Mouse (Mus musculus) kidney, postnatal 36 days (tissue): Measurements from ENCODE around the gene Mast1.
A peak's percentile ranks its signal among the peaks of the same experiment; 100 is the strongest.

Source experiments
- DNase-seq, 2 experiments: peaks; one replicate each; pipeline ENCODE4 v3.0.0; 2021 to 2022; ENCODE audit warnings: mixed read lengths in 2 of 2

Mast1 gene

DNA sequence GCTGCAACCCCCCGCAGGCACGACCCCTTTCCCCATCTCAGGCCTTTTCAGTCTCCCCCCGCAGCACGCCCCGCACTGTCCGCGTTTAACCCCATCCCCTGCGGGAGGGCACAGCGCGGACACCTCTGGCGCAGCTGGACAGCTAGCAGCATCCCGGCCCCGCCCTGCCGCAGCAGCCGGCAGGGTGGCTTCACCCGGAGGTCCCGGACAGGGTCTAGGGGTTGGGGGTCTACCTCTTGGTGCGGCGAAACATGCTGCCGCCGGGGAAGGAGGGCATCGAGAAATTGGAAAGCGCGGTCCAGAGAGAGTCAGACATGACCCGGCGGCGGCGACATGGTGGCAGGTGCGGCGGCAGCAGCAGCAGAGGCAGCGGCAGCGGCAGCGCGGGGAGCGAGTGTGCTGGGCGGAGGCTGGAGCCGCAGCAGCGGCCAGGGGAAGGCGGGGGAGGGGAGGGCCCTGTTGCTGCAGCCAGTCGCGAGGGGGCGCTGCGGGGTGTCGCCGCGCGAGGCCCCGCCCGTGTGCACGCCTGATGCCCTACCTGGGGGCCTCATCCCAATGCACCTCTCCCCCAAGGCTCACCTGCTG lies at the start of gene Mast1:
Gene Mast1 (minus strand): TSS at position 398 of the 585 bp plus-strand sequence.
- peak; percentile 28 to 83 for DNase-seq

DNA sequence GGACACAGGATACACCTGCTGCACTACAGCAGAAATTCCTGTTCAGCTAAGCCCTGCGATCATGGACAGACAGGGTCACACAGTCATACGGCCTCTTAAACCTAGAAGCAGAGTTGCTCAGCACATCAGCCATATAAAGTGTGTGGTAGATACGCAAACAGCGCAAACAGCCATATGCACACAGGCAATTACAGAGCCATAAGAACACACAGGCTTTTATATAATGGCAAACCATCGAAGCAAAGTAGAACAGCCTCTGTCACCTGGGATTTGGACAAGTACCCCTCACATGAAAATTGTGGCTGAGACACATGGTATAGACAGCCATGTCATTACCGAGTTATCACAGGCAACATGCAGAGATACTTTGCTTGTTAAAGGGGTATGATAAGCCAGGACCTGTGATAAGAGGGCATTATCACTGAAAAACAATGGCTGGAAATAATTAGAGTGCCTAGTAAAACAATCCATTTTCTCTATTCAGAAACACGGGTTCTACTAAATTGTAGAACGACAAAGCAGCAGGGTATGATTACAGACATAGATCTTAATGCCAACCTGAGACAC lies 49.3 kb upstream of the Mast1 start:
- DNase-seq = no peak

DNA sequence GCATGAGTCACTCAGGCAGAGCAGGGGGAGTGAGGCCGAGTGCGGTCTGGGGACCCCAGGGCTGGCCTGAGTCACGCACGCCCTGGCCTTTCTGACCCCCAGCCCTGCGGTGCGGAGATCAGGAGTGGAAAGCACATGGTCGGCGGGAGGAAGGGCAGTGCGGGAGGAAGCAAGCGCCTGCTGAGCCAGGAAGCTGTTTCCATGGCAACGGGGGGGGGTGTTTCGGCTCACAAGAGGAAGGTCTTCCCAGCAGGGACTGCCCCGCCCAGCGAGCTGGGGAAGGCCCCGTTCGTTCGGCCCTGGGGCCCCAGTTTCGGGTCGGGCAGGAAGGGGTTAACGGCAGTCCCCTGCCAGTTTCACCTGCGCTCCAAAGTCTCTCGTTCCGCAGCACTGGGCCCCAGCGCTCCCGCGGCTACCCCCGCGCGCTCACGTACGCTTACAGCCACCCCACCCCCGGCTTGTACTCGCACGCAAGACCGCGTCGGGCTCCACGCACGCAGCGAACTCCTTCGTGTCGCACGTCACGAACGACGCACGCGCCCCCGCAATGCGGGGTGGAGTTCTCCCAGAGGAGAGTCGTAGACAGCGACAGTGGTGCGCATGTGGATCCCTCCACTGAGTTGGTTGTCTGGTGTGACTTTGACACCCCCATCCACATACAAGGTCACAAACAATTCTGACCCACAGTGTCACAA lies 48.7 kb upstream of the Mast1 start:
- peak; percentile 96 for DNase-seq

DNA sequence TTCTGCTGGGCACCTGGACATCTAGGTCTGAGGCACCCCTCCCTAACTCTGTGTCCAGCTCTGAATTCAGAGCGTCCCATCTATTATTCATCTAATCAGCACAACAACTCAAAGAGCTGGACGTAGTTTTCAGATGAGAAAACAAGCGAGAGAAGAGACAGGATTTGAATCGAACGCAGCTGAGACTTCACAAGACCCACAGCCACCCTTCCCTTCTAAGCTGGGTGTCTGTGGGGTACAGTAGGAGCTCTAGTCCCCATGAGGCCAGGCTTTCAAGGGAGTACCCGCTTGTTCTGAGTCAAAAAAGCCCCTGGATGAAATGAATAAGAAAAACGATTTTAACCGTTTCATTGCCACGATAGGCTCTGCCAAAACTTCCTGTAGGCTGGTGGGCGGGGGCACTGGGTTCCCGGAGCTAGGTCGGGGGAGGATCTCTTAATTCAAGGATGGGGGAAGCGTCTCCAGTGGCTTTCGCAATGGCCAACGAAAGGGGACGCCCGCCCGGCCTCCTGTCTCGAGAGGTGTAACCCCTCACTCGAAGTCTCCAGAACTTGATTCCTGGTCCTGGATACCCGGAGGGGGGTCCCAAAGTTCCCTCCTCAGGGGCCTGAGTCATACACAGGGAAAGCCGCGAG lies 48.0 kb upstream of the Mast1 start:
- DNase-seq = peak in 1 of 2 experiments; percentile 24

DNA sequence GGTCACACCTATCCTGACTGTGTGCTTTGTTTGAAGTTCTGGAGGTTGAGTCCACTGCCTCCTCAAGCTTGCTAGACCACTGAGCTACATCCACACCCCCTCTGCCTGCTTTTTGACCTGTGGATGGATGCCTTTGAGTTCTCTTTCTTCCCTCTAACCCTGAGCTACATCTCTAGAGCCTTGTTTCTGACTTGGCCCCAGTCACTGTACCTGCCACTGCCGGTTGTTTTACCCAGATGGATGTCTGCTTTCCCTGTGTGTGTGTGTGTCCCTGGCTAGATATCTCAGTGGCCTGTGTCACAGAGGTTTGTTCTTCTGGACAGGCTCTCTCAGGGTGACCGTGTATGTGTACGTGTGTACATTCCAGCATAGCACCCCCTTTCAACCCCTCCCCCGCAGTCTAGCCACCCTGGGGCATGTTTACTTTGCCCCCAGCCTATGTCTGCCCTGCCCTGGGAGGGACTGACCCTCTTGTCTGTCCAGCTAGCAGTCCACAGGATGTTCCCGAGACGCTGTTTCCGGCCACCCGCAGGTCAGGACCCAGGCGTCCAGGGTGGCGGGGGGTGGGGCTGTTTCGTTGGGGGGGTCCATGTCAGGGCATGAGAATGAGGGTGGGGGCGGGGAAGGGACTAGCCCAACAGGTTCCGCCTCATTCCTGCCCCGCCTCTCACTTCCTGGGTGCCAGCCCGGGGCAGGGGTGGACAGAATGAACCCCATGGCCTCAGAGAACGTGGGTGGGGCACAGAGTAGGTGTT lies 47.3 kb upstream of the Mast1 start:
- peak; percentile 78 to 80 for DNase-seq

DNA sequence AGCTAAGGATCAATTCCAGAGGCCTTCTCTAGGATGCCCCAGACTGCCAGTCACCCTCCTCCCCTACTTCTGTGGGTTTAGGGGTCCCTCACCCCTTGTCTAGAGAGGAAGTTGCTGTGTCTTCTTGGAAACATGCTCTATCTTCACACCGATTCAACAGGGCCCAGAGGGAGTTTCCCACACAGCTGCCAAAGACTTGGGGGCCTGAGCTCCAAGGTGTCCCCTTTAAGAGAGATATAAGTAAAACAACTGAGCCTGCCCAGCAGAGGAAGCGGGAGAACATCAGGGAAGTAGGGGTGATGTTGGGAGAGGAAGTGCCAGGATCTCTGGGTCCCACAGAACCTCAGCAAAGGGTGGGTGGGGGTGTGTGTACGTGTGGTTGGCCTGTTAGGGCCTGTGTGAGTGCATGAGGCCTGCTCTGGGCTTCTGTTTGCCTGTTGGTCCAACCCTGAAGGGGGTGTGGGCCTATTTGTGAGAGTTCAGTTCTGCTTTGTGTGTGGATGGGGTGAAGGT lies 45.4 kb upstream of the Mast1 start:
- DNase-seq = no peak

DNA sequence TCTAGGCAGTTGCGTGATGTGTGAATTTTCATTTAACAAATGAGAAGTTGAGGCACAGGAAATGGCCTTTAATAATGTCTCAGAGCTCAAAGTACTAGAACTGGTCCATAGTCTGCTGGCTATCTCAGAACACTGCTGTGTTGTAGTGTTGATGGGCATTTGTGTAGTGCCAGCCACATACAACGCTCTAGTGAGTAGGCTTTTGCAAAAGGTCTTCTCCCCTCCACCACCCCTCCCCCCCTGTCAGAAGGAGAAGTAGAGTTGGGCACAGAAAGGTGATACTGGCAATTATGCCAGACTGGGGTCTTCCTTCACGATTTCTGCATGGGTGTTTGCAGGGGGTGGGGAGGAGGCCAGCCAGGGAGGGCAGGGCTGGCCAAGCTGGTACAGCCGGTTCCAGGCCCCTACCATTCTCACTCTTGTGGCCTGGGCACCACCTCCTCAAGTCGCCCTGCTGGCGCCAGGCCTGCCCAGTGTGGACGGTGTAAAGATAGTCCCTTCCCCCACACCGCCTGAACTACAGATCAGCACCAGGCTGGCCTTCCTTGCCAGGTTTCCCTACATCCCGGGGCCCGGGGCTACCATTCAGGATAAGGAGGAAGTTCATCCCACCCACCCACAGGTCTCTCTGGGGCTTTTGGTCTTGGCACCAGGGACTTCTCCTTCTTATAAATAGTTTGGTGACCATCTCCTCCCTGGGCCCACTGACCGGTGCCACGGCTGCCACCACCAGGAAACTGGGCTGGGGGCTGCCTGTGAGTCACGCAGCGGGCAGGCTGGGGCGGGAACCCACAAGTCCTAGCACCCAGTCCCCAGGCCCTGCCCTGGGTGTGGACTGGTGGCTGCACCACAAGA lies 44.7 kb upstream of the Mast1 start:
- DNase-seq = peak; percentile 66 to 72

DNA sequence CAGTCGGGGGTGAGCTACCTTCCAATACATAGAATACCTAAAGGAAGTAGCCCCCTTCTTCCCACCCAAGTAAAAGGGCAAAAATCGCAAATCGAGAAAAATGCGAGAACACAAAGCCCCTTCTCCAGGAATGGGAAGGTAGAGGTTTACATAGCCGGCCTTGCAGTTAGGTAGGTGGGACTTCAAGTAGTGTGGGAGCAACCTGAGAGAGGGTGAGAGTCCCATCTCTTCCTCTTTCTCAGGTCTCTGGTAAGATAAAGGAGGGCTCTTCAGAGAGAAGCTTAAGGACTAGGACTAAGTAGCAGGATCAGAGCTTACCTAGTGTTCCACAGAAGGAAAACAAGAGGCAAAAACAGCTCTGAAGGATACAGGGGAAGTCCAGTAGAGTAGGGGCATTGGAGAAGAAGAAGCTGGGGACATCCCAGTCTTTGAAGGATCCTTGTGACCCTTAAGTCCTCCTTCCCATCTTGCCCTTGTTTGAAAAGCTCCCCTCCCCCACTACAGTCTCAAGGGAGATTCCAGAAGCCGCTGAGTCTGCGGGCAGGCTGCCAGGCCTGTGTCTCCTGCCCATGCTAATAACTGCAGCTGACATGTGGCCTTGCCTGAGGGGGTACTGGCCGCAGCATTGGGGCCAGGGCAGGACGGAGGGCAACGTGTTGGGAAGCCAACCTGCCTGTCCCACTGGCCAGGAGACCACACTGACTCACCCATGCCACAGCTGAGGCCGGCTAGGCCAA lies 43.6 kb upstream of the Mast1 start:
- peak; percentile 98 for DNase-seq

DNA sequence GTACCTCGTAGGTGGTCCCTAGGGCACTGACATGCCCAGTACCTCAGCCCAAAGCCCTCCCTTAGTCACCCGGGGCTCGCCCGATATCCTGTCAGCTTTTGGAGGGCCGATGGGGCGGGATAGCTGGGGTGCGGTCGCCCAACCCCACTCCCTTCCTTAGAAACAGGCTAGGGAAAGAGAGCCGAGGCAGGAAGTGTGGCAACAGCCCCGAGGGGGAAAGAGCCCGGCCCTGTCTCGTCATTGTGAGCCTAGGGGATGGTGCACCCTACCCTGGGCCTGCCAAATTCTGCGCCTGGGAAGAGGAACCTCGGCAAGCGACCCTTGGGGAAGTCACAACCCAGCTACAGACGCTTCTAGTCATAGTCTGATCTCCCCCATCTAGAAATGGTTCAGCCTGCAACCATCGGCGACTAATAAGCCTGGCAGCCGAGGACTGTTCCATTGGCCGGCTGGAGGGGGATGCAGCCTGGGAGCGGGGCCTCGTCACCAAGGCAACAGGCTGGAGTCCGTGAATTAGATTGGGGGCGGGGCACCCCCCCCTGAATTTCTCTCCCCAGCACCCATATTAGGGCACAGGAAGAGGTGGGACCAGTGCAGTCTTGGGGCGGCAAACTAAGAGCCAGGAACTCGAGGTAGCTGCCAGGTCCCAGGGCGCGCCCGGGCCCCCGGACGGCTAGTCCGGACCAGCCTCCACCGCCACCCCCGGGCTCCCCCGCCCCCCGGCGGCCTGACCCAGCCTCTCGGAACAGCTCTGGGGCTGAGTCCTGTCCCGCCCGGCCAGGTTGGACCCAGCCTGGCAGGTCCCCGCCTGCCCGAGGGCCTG lies 42.7 kb upstream of the Mast1 start:
- peak; percentile 96 to 97 for DNase-seq

DNA sequence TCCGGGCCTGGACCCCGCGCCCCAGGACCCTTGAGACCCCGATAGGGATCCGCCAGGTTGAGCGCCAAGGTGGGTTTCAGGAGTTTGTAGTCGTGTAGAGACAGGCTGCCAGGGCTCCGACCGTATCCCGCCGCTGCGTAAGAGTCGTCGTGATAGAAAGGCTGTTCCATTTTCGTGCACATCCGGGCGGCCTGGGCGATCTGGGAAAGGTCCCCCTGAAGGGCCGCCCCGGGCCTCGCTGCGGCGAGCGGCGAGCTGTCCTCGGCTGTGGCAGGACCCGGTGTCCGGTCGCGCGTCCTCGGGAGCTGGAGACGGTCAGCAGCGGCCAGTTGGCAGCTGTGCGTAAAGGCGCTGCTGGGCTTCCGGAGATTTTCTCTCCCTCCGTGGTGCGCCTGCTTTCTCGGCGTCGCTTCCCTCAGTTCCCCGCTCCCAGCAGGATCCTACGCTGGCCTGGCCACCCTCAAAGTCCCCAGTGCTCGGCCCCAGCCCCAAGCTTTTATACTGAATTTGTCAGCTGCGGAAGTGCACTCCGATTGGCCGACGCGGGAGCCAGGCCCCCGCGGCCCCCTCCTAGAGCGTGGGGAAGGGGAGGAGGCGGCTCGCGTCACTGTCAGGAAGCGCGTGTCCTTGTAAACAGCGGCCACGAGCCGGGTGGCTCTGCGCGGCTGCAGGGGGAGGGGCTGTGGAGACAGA lies 41.2 kb upstream of the Mast1 start, which contains the start of gene Junb:
Gene Junb (minus strand): TSS at position 471 of the 693 bp plus-strand sequence.
- peak; percentile 96 to 98 for DNase-seq

DNA sequence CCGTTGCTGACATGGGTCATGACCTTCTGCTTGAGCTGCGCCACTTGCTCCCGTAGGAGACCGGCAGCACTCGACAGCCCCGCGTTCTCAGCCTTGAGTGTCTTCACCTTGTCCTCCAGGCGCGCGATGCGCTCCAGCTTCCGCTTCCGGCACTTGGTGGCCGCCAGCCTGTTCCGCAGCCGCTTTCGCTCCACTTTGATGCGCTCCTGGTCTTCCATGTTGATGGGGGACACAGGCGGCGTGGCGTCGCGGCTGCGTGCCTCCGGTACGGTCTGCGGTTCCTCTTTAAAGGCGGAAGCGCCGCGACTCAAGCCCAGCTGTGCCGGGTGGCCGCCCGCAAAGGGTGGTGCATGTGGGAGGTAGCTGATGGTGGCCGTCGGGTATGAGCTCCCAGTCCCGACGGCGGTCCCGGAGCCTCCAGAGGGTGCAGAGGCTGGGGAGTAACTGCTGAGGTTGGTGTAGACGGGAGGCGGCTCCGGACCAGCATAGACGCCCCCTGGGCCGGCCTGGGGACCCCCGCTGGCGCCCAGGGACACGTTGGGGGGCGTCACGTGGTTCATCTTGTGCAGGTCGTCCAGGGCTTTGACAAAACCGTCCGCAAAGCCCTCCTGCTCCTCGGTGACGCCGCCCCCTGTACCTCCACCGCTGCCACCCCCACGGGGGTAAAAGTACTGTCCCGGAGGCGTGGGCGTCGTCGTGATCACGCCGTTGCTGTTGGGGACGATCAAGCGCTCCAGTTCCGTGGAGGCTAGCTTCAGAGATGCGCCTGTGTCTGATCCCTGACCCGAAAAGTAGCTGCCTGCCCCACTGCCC lies 40.5 kb upstream of the Mast1 start:
- DNase-seq = peak; percentile 61 to 78

DNA sequence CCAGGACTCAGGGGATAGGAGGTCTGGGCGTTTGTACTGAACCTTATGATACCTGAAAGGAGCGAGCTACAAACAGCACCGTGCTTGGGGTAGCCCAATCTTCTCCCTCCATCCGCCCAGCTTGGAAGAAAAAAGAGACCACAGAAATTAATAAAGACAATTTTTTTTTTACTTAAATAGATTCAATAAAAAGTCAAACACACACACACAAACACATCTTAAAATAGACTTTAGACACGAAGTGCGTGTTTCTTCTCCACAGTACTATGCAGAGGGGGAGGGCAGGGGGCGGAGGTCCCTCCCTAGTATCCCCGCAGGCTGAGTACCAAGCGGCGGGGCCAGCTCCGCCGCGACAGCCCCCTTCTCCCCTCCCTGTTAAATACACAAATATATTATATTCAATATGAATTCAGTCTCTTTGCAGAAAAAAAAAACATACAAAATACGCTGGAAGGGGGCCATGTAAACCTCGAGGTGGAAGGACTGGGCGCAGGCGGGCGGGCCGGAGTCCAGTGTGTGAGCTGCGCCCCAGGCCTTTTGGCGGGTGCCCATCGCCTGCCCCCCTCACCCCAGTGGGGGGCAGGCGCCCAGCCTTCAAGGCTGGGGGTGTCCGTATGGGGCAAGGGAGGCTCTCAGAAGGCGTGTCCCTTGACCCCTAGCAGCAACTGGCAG lies 39.7 kb upstream of the Mast1 start:
- no peak for DNase-seq

DNA sequence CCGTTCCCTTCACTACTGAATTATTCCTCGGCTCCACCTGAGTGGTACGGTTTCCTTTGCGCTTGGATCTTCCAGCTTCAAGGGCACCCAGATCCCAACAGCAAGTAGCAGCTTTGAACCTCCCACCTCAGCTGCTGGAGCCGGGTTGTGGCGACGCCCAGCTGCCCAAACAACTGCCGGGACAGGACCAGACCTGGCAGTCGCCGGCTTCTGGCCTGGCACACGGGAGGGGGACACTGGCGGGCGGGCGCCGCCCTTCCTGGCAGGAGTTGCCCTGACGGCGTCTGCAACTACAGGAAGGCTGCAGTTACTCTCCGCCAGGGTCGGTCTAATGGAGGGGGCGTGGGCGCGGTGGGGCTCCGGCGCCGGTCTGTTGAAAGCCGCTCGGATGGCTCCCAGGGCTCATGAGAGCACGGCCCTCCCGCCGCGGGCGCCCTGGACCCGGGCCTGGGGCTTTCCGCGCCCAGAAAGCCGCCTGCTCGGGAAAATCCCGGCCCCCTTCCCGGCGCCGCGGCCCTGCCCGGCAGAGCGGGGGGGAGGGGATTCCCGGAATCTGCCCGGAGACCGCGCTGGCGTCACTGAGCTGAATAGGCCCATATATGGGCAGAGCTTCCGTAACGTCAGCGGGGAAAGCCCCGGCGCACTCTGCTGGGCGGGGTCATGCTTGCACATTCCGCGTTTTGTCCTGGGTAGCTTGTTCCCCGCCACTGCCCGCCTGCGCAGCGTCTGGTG lies 39.0 kb upstream of the Mast1 start:
- DNase-seq = peak; percentile 97

DNA sequence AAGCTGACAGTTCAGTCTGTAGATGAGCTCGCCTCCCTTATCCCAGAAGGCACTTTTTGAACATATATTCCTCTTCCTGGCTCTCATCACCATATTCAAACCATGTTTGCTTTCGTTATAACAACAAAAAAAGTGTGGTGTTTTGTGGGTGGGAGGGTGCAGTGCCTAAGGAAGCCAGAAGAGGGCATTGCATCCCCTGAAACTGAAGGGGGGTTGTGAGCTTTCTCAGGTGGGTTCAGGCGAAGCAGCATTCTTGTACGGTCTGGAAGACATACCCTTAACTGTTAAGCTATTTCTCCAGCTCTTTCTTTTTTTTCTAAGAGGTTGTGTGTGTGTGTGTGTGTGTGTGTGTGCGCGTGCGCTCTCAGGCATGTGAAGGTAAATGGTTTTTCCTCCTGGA lies 38.3 kb upstream of the Mast1 start:
- DNase-seq = peak; percentile 65 to 82

DNA sequence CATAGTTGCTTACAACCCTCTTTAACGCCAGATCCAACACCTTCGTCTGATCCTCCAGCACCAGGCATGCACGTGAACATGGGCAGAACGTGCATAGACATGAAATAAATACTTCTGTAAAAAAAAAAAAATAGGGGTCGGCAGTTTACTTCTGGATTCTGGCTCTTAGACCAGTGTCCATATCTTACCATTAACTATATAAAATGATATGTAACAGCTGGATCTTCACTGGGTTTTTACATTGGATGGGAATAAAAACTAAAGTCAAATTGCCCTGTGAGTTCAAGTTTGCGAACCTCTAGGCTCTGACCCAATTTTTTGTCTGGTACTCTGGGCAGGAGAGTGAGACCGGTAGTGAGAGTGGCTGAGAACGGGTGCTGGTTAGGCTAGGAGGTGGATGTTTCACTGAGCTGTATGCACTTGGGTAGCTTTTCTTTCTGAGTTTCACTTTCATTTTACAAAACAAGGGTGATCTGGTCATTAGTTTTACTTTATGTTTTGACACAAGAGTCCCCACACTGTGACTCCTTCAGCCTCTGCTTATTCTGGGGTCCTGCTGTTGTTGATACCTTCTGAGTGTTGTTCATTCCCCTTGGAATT lies 37.5 kb upstream of the Mast1 start:
- no peak for DNase-seq

DNA sequence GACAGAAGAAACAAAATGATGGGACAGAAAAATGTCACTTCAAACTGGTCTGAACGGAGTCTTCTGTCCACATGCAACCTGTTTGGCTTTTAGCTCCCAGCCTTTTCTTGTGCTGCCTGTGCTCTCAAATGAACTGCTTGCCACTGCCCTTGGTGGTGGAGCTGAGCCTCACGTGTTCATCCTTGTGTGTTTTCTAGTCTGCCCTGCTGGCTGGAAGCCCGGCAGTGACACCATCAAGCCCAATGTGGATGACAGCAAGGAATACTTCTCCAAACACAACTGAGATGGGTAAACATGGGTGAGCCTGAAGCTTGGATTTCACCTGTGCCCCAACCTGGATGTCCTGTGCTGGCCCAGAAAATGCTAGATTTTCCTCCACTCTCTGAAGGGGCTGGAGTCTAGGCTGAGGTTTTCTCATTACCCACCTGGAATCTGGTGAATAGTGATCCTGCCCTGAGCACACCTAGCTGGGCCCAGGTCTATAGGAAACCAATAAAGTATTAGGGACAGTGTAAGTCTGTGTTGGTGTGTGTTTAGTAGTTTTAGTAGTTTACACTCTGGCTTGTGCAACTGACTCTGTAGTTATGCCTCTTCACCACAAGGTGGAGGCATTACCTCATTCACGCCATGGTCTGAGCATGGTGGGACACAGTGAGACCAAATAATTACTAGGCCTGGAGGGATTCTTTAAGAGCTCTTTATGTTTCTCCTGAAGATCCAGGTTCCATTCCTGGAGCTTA lies 36.8 kb upstream of the Mast1 start:
- peak in 1 of 2 experiments; percentile 70 for DNase-seq
